Mouse (Mus musculus) liver, embryonic 13.5 days (tissue): ENCODE measurements around the gene Polg2. TPM values are rescaled to one million over a fixed set of nuclear protein-coding genes. Genes with fewer than 3 reads are reported as not detected.
"Not testable (repeated sequence)": the region's sequence is repeated elsewhere in the genome, so short reads cannot be mapped to it uniquely, and the experiment has no call there.

Experiments used
- ATAC-seq: fragments of 200-750 bp; cut with Nextera tagmentation; 2 replicates; pipeline ENCODE4 v1.8.0; 2017; ENCODE audit warnings: low read depth, mild to moderate bottlenecking, moderate number of reproducible peaks, moderate library complexity
- DNase-seq: peaks from one replicate; pipeline ENCODE4 v3.0.0; 2022
- H3K27ac ChIP-seq: fragments of 300-500 bp; sonication (generic); 2 replicates; pipeline ENCODE4 v1.5.1; 2015; ENCODE audit warnings: moderate library complexity, mild to moderate bottlenecking, inconsistent platforms
- H3K27me3 ChIP-seq: fragments of 300-500 bp; sonication (generic); 2 replicates; pipeline ENCODE4 v1.6.1; 2015; ENCODE audit warnings: mild to moderate bottlenecking, inconsistent platforms
- H3K36me3 ChIP-seq: fragments of 300-500 bp; sonication (generic); 2 replicates; pipeline ENCODE4 v1.6.1; 2015; ENCODE audit warnings: mild to moderate bottlenecking, inconsistent platforms
- H3K4me1 ChIP-seq: fragments of 300-500 bp; sonication (generic); replicated peaks from 2 replicates; pipeline ENCODE4 v1.6.1; 2015; ENCODE audit warnings: inconsistent platforms
- H3K4me2 ChIP-seq: fragments of 300-500 bp; sonication (generic); 2 replicates; pipeline ENCODE4 v1.6.1; 2015; ENCODE audit warnings: inconsistent platforms, mild to moderate bottlenecking, moderate library complexity
- H3K4me3 ChIP-seq: fragments of 300-500 bp; sonication (generic); replicated peaks from 2 replicates; pipeline ENCODE4 v1.5.1; 2015; ENCODE audit warnings: mild to moderate bottlenecking, inconsistent platforms
- H3K9ac ChIP-seq: fragments of 300-500 bp; sonication (generic); 2 replicates; pipeline ENCODE4 v1.6.1; 2015; ENCODE audit warnings: mild to moderate bottlenecking, inconsistent platforms
- H3K9me3 ChIP-seq: fragments of 300-500 bp; sonication (generic); replicated peaks from 2 replicates; pipeline ENCODE4 v1.6.1; 2016; ENCODE audit warnings: inconsistent platforms
- WGBS: fragments of 180-500 bp; shearing (Covaris S2); methylation state at CpG from one replicate; pipeline ENCODE4 v1.1.7; 2015; ENCODE audit not compliant: insufficient replicate concordance; 5-methylcytosine and 5-hydroxymethylcytosine counted together
- polyA plus RNA-seq: library from polyadenylated mRNA; unstranded; fragments of >200 nt; fragmentation: Nextera tagmentation; extraction: Ambion mirVana; gene quantifications from 2 replicates; pipeline ENCODE4 v1.2.1, GENCODE M21; 2015

Gene Polg2
- polyA plus RNA-seq, 1 experiment from 2014 or later: 5.5 TPM

DNA sequence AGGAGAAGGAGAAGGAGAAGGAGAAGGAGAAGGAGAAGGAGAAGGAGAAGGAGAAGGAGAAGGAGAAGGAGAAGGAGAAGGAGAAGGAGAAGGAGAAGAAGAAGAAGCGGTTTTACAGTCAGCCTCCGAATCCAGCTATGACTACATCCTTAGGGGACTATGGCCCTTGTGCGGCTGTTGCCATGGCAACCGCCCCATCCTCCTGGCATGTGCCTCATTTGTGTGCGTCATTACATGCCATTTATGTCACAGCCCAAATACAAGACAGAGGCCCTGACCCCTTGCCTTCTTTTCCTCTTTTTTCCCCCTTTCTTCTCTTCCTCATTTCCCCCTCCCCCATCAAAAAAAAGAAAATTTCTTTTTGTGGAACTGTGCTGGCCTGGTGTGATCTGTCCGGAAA, 38.1 kb downstream of the Polg2 start:
- Histone ChIP-seq H3K4me1 (0 out of 2 replicates have a peak, but pooled peaks cover 6% of the 10 kb centered on the region), H3K27ac (no peak overlapping the region), H3K9me3 (no peaks in the 10 kb centered on the region), H3K27me3 (no peaks in the 10 kb centered on the region), H3K9ac (no peak overlapping the region), H3K4me3 (no peak overlapping the region), H3K4me2 (no peak overlapping the region), H3K36me3 (no peaks in the 10 kb centered on the region)
- ATAC-seq (no peak), DNase-seq (no peak)
- WGBS: 51% methylated on average over 6 of the region's 6 CpGs

GRCm38 (mm10) chr11:106740724-106741123, 38.6 kb downstream of the Polg2 start:
- H3K36me3 ChIP-seq, DNase-seq, H3K27me3 ChIP-seq, H3K9ac ChIP-seq, H3K27ac ChIP-seq, ATAC-seq, H3K9me3 ChIP-seq, H3K4me1 ChIP-seq, H3K4me2 ChIP-seq, H3K4me3 ChIP-seq: not testable (repeated sequence)
- 73% methylated on average over 5 of the region's 8 CpGs for WGBS

DNA sequence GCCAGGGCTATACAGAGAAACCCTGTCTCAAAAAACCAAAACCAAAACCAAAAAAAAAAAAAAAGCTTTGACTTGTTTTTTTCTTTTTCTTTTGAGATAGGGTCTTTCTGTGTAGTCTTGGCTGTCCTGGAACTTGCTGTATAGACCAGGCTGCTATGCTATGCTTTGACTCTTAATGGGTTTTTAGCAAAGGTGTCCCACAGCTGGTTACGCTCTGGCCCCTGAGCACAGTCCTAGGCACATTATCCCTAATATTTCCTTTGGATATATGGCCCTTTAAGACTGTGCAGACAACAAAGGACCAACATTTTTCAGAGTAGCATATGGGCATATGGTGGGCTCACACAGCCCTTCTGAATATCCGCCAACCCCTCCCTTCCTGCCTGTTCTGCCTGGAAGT, 40.2 kb downstream of the Polg2 start:
- no peak for ATAC-seq
- Histone ChIP-seq H3K36me3 (no peaks in the 10 kb centered on the region), H3K27me3 (no peaks in the 10 kb centered on the region), H3K9me3 (no peaks in the 10 kb centered on the region), H3K27ac (no peak overlapping the region), H3K9ac (no peak overlapping the region), H3K4me1 (0 out of 2 replicates have a peak, but pooled peaks cover 6% of the 10 kb centered on the region), H3K4me3 (no peak overlapping the region), H3K4me2 (no peak overlapping the region)
- DNase-seq: no peak
- WGBS: 80% methylated on average over 2 of the region's 2 CpGs

DNA sequence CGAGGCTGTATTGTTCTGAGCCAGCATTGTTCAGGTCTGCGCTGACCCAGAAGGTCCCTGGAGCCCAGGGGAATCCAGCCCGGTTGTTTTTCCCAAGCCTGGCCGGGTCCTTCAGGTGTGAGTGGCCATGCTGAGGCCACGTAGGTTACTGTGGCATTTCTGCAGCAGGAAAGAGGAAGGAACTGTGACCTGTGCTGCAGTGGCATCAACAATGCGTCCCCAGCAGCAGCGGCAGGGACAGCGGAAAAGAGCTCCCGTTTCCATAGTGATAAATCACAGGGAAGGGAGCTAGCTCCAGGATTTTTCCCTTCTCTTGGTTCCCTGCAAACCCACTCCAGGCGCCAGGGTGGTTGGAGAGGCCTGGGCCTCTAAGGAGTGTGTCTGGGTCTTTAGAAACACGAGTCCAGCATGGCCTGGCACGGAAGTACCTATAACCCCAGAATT, 42.1 kb downstream of the Polg2 start:
- WGBS: 50% methylated on average over 12 of the region's 12 CpGs
- Histone ChIP-seq H3K27me3 (no peaks in the 10 kb centered on the region), H3K9me3 (no peaks in the 10 kb centered on the region), H3K4me2 (no peak overlapping the region), H3K27ac (no peak overlapping the region), H3K9ac (no peak overlapping the region), H3K36me3 (no peaks in the 10 kb centered on the region), H3K4me3 (no peak overlapping the region), H3K4me1 (0 out of 2 replicates have a peak, but pooled peaks cover 6% of the 10 kb centered on the region)
- DNase-seq (no peak), ATAC-seq (no peak)

GRCm38 (mm10) chr11:106736614-106737013, 42.7 kb downstream of the Polg2 start:
- 61% methylated on average over 3 of the region's 3 CpGs for WGBS
- Histone ChIP-seq H3K27me3 (no peaks in the 10 kb centered on the region), H3K4me1 (0 out of 2 replicates have a peak, but pooled peaks cover 3% of the 10 kb centered on the region), H3K27ac (no peak overlapping the region), H3K36me3 (no peaks in the 10 kb centered on the region), H3K9me3 (no peaks in the 10 kb centered on the region), H3K9ac (no peak overlapping the region), H3K4me2 (no peak overlapping the region), H3K4me3 (no peak overlapping the region)
- DNase-seq: no peak
- no peak for ATAC-seq

GRCm38 (mm10) chr11:106730714-106731113, 48.6 kb downstream of the Polg2 start:
- H3K9ac ChIP-seq: no peak overlapping the region
- WGBS: 54% methylated on average over 4 of the region's 4 CpGs
- ATAC-seq (no peak), DNase-seq (no peak)
- no peak overlapping the region for H3K27ac ChIP-seq
- no peaks in the 10 kb centered on the region for H3K27me3 ChIP-seq
- no peak overlapping the region for H3K4me3 ChIP-seq
- no peaks in the 10 kb centered on the region for H3K36me3 ChIP-seq
- no peak overlapping the region for H3K4me2 ChIP-seq
- peaks cover 29% of the 10 kb centered on the region for H3K4me1 ChIP-seq
- H3K9me3 ChIP-seq: no peaks in the 10 kb centered on the region

- DNase-seq: no peak
- 69% methylated on average over 1 of the region's 1 CpGs for WGBS
- Histone ChIP-seq H3K27ac (no peak overlapping the region), H3K36me3 (no peaks in the 10 kb centered on the region), H3K4me1 (peaks cover 30% of the 10 kb centered on the region), H3K4me3 (no peak overlapping the region), H3K4me2 (no peak overlapping the region), H3K27me3 (no peaks in the 10 kb centered on the region), H3K9me3 (no peaks in the 10 kb centered on the region), H3K9ac (no peak overlapping the region)
- no peak for ATAC-seq
Measured at GRCm38 (mm10) chr11:106729656-106730055, 49.7 kb downstream of the Polg2 start.

GRCm38 (mm10) chr11:106728402-106729366, 50.7 kb downstream of the Polg2 start:
- no peaks in the 10 kb centered on the region for H3K27me3 ChIP-seq
- no peak overlapping the region for H3K9ac ChIP-seq
- 29% methylated on average over 10 of the region's 10 CpGs for WGBS
- no peak for DNase-seq
- peaks cover 39% of the 10 kb centered on the region for H3K4me1 ChIP-seq
- no peak overlapping the region for H3K4me2 ChIP-seq
- H3K9me3 ChIP-seq: no peaks in the 10 kb centered on the region
- H3K36me3 ChIP-seq: no peaks in the 10 kb centered on the region
- no peak overlapping the region for H3K27ac ChIP-seq
- H3K4me3 ChIP-seq: no peak overlapping the region
- ATAC-seq: peak; percentile 59

- whole genome bisulfite sequencing: 63% methylated on average over 5 of the region's 5 CpGs
- no peak for ATAC-seq
- H3K27me3 ChIP-seq: no peaks in the 10 kb centered on the region
Measured at GRCm38 (mm10) chr11:106727967-106728366, 51.4 kb downstream of the Polg2 start.

GRCm38 (mm10) chr11:106724916-106725235, 54.5 kb downstream of the Polg2 start:
- not testable (repeated sequence) for H3K4me3 ChIP-seq, DNase-seq, H3K27ac ChIP-seq, H3K9ac ChIP-seq, H3K9me3 ChIP-seq, H3K27me3 ChIP-seq, H3K4me2 ChIP-seq, H3K36me3 ChIP-seq, ATAC-seq
- WGBS: 77% methylated on average over 9 of the region's 9 CpGs
- H3K4me1 ChIP-seq: peaks cover 45% of the 10 kb centered on the region

More at GRCm38 (mm10) chr11:106727967-106728366, 51.4 kb downstream of the Polg2 start:
- H3K9ac ChIP-seq: no peak overlapping the region
- no peaks in the 10 kb centered on the region for H3K9me3 ChIP-seq
- peaks cover 46% of the 10 kb centered on the region for H3K4me1 ChIP-seq
- DNase-seq: no peak
- no peak overlapping the region for H3K4me3 ChIP-seq
- no peak overlapping the region for H3K27ac ChIP-seq
- H3K4me2 ChIP-seq: no peak overlapping the region
- no peaks in the 10 kb centered on the region for H3K36me3 ChIP-seq

- H3K9me3 ChIP-seq: no peaks in the 10 kb centered on the region
- H3K9ac ChIP-seq: no peak overlapping the region
- no peaks in the 10 kb centered on the region for H3K36me3 ChIP-seq
- 78% methylated on average over 10 of the region's 10 CpGs for WGBS
- ATAC-seq: no peak
- H3K27me3 ChIP-seq: no peaks in the 10 kb centered on the region
- H3K27ac ChIP-seq: no peak overlapping the region
- no peak overlapping the region for H3K4me3 ChIP-seq
- DNase-seq: no peak
- peaks cover 45% of the 10 kb centered on the region for H3K4me1 ChIP-seq
- no peak overlapping the region for H3K4me2 ChIP-seq
Measured at GRCm38 (mm10) chr11:106724176-106724915, 55.0 kb downstream of the Polg2 start.
